Mouse (Mus musculus) C2C12 (cell line): ENCODE data around the gene Zfp963. TPM values are rescaled to one million over a fixed set of nuclear protein-coding genes. Genes with fewer than 3 reads are reported as not detected.
A peak's percentile ranks its signal among the peaks of the same experiment; 100 is the strongest.

Source experiments
- H3K27me3 ChIP-seq: one replicate; pipeline ENCODE4 v1.6.1; 2011; ENCODE audit not compliant: control insufficient read depth, insufficient read depth, insufficient read length
- H3K36me3 ChIP-seq: one replicate; pipeline ENCODE4 v1.6.1; 2011; ENCODE audit not compliant: control insufficient read depth, insufficient read depth
- H3K4me3 ChIP-seq: one replicate; pipeline ENCODE4 v1.5.1; 2011; ENCODE audit warnings: mild to moderate bottlenecking, control low read depth; ENCODE audit not compliant: poor library complexity, insufficient read depth, severe bottlenecking
- H3K79me2 ChIP-seq: one replicate; pipeline ENCODE4 v1.6.1; 2011; ENCODE audit not compliant: control insufficient read depth, insufficient read depth
- H3K79me3 ChIP-seq: one replicate; pipeline ENCODE4 v1.6.1; 2011; ENCODE audit warnings: low read depth, control low read depth
- H3ac ChIP-seq: one replicate; pipeline ENCODE3; 2011; ENCODE audit warnings: low read depth; ENCODE audit not compliant: control insufficient read depth, insufficient read length
- CEBPB ChIP-seq: IDR thresholded peaks from one replicate; pipeline ENCODE4 v1.6.1; 2011; ENCODE audit warnings: low read depth, mild to moderate bottlenecking, control low read depth, moderate library complexity
- CTCF ChIP-seq: IDR thresholded peaks from one replicate; pipeline ENCODE4 v1.5.1; 2011; ENCODE audit not compliant: control insufficient read depth, insufficient read depth, insufficient read length
- FOSL1 ChIP-seq: IDR thresholded peaks from one replicate; pipeline ENCODE4 v1.8.0; 2011; ENCODE audit warnings: mild to moderate bottlenecking, low read length; ENCODE audit not compliant: poor library complexity, insufficient read depth, severe bottlenecking
- MAX ChIP-seq: IDR thresholded peaks from one replicate; pipeline ENCODE4 v1.6.1; 2011; ENCODE audit warnings: mild to moderate bottlenecking, control low read depth
- MYOD1 ChIP-seq: IDR thresholded peaks from one replicate; pipeline ENCODE4 v1.6.1; 2011; ENCODE audit warnings: low read depth; ENCODE audit not compliant: control insufficient read depth, insufficient read length
- MYOG ChIP-seq: IDR thresholded peaks from one replicate; pipeline ENCODE4 v1.6.1; 2011; ENCODE audit not compliant: control insufficient read depth, insufficient read length; ENCODE audit errors: extremely low read depth
- USF1 ChIP-seq: IDR thresholded peaks from one replicate; pipeline ENCODE4 v1.6.1; 2011; ENCODE audit warnings: low read depth, mild to moderate bottlenecking, control low read depth, moderate library complexity
- polyA plus RNA-seq: library from polyadenylated mRNA; unstranded; fragments of >200 nt; fragmentation: generic; extraction: Trizol; gene quantifications from one replicate; pipeline ENCODE4 v1.2.1, GENCODE M21; 2012; ENCODE audit warnings: missing spikeins

The Zfp963 gene
- polyA plus RNA-seq, 1 experiment, result 0.42 TPM

- TF ChIP-seq FOSL1 (no peak), CTCF (no peak), CEBPB (no peak), MYOD1 (no peak), USF1 (no peak), MYOG (no peak), MAX (no peak)
- H3K79me3 ChIP-seq, result peaks cover 29% of the 10 kb centered on the region
- no peak overlapping the region for H3ac ChIP-seq
- no peak overlapping the region for H3K4me3 ChIP-seq
- no peaks in the 10 kb centered on the region for H3K27me3 ChIP-seq
- H3K79me2 ChIP-seq, result peaks cover 33% of the 10 kb centered on the region
- peaks cover 16% of the 10 kb centered on the region for H3K36me3 ChIP-seq
Measured at GRCm38 (mm10) chr8:69789105-69789504, 39.3 kb upstream of the Zfp963 start.

GRCm38 (mm10) chr8:69777111-69777510 is 27.3 kb upstream of the Zfp963 start:
- Histone ChIP-seq H3K36me3 (peaks cover 11% of the 10 kb centered on the region), H3K27me3 (no peaks in the 10 kb centered on the region), H3K79me3 (peaks cover 21% of the 10 kb centered on the region), H3ac (no peak overlapping the region), H3K79me2 (peaks cover 23% of the 10 kb centered on the region), H3K4me3 (no peak overlapping the region)
- TF ChIP-seq FOSL1, result no peak
- no peak for TF ChIP-seq MAX
- no peak for TF ChIP-seq MYOG
- TF ChIP-seq MYOD1, result no peak
- TF ChIP-seq CTCF, result no peak
- TF ChIP-seq USF1, result no peak
- no peak for TF ChIP-seq CEBPB

GRCm38 (mm10) chr8:69775149-69775534 is 25.4 kb upstream of the Zfp963 start:
- H3ac ChIP-seq, result peak overlapping the region; percentile 30
- no peak overlapping the region for H3K4me3 ChIP-seq
- TF ChIP-seq MAX (no peak), MYOD1 (no peak), USF1 (no peak), CTCF (no peak), CEBPB (no peak), MYOG (no peak), FOSL1 (no peak)

DNA sequence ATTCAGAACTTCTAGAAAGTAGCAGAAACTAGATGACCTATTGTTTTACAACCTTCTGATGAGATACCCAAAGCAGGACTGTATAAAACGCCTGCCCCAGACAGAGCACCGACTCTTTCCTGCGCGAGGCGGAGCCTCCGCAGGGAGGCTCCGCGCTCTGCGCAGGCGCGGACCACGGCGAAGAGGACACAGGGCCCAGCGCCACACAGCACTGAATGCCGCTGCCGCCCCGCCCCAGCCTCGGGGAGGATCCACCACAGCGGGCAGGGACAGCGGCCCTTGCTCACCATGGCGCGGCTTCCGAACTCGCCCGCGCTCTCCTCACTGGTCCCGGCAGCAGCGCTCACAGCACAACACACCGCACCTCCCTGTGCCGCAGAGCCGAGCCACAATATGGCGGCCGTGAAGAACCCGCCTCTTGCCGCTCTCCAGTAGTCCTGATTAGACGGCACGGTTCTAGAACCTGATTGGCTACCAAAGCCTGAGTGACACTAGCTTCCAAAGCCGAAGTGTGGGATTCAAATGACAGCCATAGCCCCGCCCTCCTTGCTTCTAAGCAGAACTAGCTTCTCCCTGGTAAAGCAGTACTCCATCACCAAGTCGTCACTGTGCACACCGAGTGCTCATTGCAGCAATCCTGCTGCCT is 24.9 kb upstream of the Zfp963 start, which contains the start of gene Gm20422:
Gene Gm20422 (minus strand): TSS at position 384 of the 646 bp plus-strand sequence.
- peaks cover 38% of the 10 kb centered on the region for H3K79me3 ChIP-seq
- peaks cover 14% of the 10 kb centered on the region for H3K36me3 ChIP-seq
- peak within 1 kb of the TSS; percentile 57 for H3K4me3 ChIP-seq
- H3K79me2 ChIP-seq, result peaks cover 48% of the 10 kb centered on the region
- H3K27me3 ChIP-seq, result no peaks in the 10 kb centered on the region
- H3ac ChIP-seq, result peak within 1 kb of the TSS; percentile 96
- TF ChIP-seq MYOD1 (no peak), CEBPB (no peak), FOSL1 (no peak), MYOG (no peak)

More at GRCm38 (mm10) chr8:69775149-69775534, 25.4 kb upstream of the Zfp963 start:
- Histone ChIP-seq H3K79me2 (peaks cover 43% of the 10 kb centered on the region), H3K27me3 (no peaks in the 10 kb centered on the region), H3K79me3 (peaks cover 35% of the 10 kb centered on the region), H3K36me3 (peaks cover 14% of the 10 kb centered on the region)

DNA sequence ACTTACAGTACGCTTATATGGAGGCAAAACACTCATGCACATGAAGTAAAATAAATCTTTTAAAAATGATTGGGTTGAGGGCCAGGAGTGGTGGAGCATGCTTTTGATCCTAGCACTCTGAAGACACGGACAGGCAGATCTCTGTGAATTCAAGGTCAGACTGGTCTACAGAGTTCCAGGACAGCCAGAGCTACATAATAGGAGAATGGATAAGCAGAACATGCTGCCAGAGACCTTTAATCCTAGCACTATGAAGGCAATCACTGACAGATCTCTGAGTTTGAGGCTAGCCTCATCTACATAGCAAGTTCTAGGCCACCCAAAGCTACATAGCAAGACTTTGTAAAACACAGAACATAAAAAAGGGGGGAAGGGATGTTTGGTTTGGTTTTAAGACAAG is 22.3 kb upstream of the Zfp963 start:
- peaks cover 63% of the 10 kb centered on the region for H3K79me2 ChIP-seq
- no peak overlapping the region for H3ac ChIP-seq
- peaks cover 36% of the 10 kb centered on the region for H3K36me3 ChIP-seq
- H3K79me3 ChIP-seq, result peaks cover 47% of the 10 kb centered on the region
- H3K4me3 ChIP-seq, result no peak overlapping the region
- H3K27me3 ChIP-seq, result no peaks in the 10 kb centered on the region
- TF ChIP-seq MYOG (no peak), MYOD1 (no peak), FOSL1 (no peak)

GRCm38 (mm10) chr8:69771221-69771620 is 21.5 kb upstream of the Zfp963 start:
- Histone ChIP-seq H3K27me3 (no peaks in the 10 kb centered on the region), H3K79me2 (peaks cover 63% of the 10 kb centered on the region), H3ac (no peak overlapping the region), H3K79me3 (peaks cover 47% of the 10 kb centered on the region), H3K36me3 (peaks cover 42% of the 10 kb centered on the region), H3K4me3 (no peak overlapping the region)
- no peak for TF ChIP-seq CEBPB
- TF ChIP-seq MAX, result no peak
- no peak for TF ChIP-seq MYOG
- no peak for TF ChIP-seq USF1
- TF ChIP-seq MYOD1, result no peak
- no peak for TF ChIP-seq FOSL1
- TF ChIP-seq CTCF, result no peak
